Mouse (Mus musculus) liver, embryonic 14.5 days (tissue): ENCODE measurements around the gene Ggact.

ENCODE experiments used
- CTCF ChIP-seq: IDR thresholded peaks from 2 replicates; pipeline ENCODE4 v1.5.1; 2016; ENCODE audit warnings: antibody characterized with exemption, low read depth, control low read depth
- EP300 ChIP-seq: IDR thresholded peaks from 2 replicates; pipeline ENCODE4 v1.6.1; 2016; ENCODE audit warnings: antibody characterized with exemption, low read depth

GRCm38 (mm10) chr14:122835487-122836190, 77.9 kb downstream of the Ggact start:
- no peak for TF ChIP-seq CTCF
- no peak for TF ChIP-seq EP300
